Mouse (Mus musculus) liver, adult 2 months (tissue): Measurements from ENCODE around the gene Sec14l3. TPM values are rescaled to one million over a fixed set of nuclear protein-coding genes. Genes with fewer than 3 reads are reported as not detected.

ENCODE experiments used
- DNase-seq: peaks from one replicate; pipeline ENCODE4 v3.0.0-alpha.2; 2011; ENCODE audit warnings: low read depth, low spot score; ENCODE audit errors: extremely low read depth
- H3K27ac ChIP-seq: fragments of 200-500 bp; replicated peaks from 2 replicates; pipeline ENCODE4 v1.5.1; 2012; ENCODE audit warnings: low read depth, mild to moderate bottlenecking, control low read depth, inconsistent platforms, low read length; ENCODE audit not compliant: insufficient read depth
- H3K27me3 ChIP-seq: fragments of 200-500 bp; 2 replicates; pipeline ENCODE4 v1.6.1; 2012; ENCODE audit warnings: mild to moderate bottlenecking, moderate library complexity, low read length, inconsistent platforms; ENCODE audit not compliant: control insufficient read depth, insufficient read depth
- H3K36me3 ChIP-seq: fragments of 200-500 bp; 2 replicates; pipeline ENCODE4 v1.6.1; 2012; ENCODE audit warnings: low read length, inconsistent platforms; ENCODE audit not compliant: control insufficient read depth, insufficient read depth
- H3K4me1 ChIP-seq: fragments of 200-500 bp; 2 replicates; pipeline ENCODE4 v1.6.1; 2011; ENCODE audit warnings: low read length; ENCODE audit not compliant: control insufficient read depth, insufficient read depth
- H3K4me3 ChIP-seq: fragments of 200-500 bp; 2 replicates; pipeline ENCODE4 v1.5.1; 2011; ENCODE audit warnings: low read depth, mild to moderate bottlenecking, control low read depth, low read length, moderate library complexity; ENCODE audit not compliant: insufficient read depth
- H3K79me2 ChIP-seq: fragments of 200-500 bp; 2 replicates; pipeline ENCODE4 v1.6.1; 2012; ENCODE audit warnings: inconsistent platforms, mild to moderate bottlenecking, low read length, moderate library complexity; ENCODE audit not compliant: control insufficient read depth, insufficient read depth
- H3K9ac ChIP-seq: fragments of 200-500 bp; 2 replicates; pipeline ENCODE4 v1.6.1; 2012; ENCODE audit warnings: low read depth, mild to moderate bottlenecking, control low read depth, inconsistent platforms, low read length
- CTCF ChIP-seq: fragments of 200-500 bp; IDR thresholded peaks from 2 replicates; pipeline ENCODE4 v1.5.1; 2011; ENCODE audit warnings: low read depth, low read length, control low read depth
- POLR2A ChIP-seq: fragments of 200-500 bp; IDR thresholded peaks from 2 replicates; pipeline ENCODE4 v1.6.1; 2011; ENCODE audit warnings: low read length, control low read depth; ENCODE audit not compliant: insufficient read depth; ENCODE audit errors: extremely low read depth
- WGBS: fragments of 180-500 bp; shearing (Covaris S2); methylation state at CpG from one replicate; pipeline ENCODE4 v1.1.7; 2018; 5-methylcytosine and 5-hydroxymethylcytosine counted together
- polyA plus RNA-seq: library from polyadenylated mRNA; depleted of rRNA; stranded (reverse); fragments of >200 nt; gene quantifications from 2 replicates; pipeline ENCODE4 v1.2.3, GENCODE M21; 2012
- total RNA-seq: library from RNA; depleted of rRNA; stranded (reverse); fragments of >200 nt; gene quantifications from 2 replicates; pipeline ENCODE4 v1.2.3, GENCODE M21; 2014

The Sec14l3 gene
- total and polyA plus RNA-seq, 2 experiments = not detected

DNA sequence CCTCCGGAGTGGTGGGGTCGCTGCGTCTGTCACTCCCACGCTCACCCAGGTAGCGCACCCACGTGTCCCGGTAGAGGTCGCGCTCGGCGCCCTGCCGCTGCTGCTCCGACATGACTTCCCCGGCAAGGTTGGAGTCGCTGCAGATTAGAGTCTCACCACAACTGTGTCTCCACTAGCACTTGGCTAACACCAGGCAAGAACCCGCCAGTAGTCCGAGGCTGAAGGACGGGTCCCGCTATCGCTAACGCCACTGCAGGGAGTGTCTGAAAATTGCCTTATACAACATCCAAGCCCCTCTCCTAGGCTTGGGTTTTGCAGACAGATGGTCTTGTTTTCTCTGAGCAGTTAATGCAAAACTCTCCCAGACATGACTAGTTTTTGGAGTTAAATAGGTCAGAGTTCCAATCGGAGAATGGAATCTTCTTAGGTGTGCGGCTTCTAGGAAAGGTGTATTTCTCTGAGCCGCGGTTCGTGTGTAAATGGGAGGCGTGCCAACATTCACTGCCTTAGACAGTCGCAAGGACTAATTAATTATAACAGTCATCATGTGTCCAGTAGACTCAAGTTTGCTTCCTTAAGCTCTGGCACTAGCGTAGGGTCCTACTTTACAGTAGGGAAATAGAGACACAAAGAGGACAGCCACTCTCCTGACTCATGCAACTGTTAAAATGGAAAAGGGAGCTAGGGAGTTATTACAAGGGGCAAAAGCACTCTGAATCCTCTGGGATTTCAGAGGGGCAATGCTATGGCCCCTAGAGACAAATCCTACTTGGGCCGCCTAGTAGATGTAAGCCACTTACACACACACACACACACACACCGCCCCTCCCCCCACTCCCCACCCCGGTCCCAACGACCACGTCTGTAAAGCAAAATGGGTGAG lies 30.8 kb downstream of the Sec14l3 start, which contains the start of gene Mtfp1:
Gene Mtfp1 (minus strand): TSS at position 275 of the 883 bp plus-strand sequence.
- Histone ChIP-seq H3K4me1 (peaks cover 12% of the 10 kb centered on the region), H3K9ac (peak within 1 kb of the TSS; percentile 74), H3K79me2 (no peaks in the 10 kb centered on the region), H3K36me3 (peaks cover 39% of the 10 kb centered on the region), H3K27me3 (no peaks in the 10 kb centered on the region), H3K27ac (peak within 1 kb of the TSS; percentile 91), H3K4me3 (peak within 1 kb of the TSS; percentile 76)
- DNase-seq = peak; percentile 77
- TF ChIP-seq CTCF (peak; percentile 15; the same call in 1 of the 2 replicates), POLR2A (peak; percentile 37; the same call in 1 of the 2 replicates)
- WGBS = 3% methylated on average over 34 of the region's 34 CpGs

DNA sequence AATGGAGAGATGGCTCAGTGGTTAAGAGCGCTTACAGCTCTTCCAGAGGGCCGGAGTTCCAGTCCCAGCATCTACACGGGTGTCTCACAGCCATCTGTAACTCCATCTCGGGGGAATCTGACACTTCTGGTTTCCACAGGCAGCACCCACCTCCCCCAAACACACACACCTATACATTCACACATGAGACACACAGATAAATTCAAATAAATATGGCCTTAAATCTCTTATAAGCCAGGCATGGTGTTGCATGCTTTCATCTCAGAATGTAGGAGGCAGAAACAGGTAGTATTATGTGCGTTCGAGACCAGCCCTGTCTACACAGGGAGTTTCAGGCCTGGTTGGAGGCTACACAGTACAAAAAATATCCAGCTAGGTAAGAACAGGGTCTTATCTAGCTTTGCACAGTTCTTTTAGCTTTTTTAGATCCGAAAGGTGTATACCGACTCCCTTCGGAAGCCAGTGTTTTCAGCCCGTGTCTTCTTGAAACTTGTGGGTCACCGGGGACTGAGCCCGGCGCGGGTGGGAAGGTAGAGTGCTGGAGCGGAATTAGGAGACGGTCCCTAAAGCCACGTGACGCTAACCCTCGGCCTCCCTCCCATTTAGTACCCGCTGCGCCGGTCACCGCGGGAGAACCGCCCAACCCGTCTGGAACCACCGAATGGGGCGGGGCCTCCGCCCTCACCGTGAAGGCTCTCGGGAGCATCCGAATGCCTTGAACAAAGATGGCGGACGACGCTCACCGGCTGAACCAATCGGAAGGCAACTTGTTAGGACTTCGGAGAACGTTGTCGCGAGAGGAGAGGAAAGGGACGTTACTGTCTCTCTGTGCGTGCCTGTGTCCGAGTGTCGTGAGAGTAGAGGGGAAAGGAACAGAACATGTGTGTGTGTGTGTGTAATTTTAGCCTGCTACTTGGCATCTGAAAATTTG lies 31.7 kb downstream of the Sec14l3 start:
- Histone ChIP-seq H3K27me3 (no peaks in the 10 kb centered on the region), H3K79me2 (no peaks in the 10 kb centered on the region), H3K4me3 (peak overlapping the region; percentile 42), H3K27ac (peak overlapping the region; percentile 86), H3K9ac (peak overlapping the region; percentile 74), H3K36me3 (peaks cover 36% of the 10 kb centered on the region), H3K4me1 (peaks cover 12% of the 10 kb centered on the region)
- WGBS = 2% methylated on average over 45 of the region's 45 CpGs
- 0 out of 2 replicates have a peak, but pooled peaks have one; percentile 26 for TF ChIP-seq POLR2A
- no peak for TF ChIP-seq CTCF
- peak; percentile 94 for DNase-seq

DNA sequence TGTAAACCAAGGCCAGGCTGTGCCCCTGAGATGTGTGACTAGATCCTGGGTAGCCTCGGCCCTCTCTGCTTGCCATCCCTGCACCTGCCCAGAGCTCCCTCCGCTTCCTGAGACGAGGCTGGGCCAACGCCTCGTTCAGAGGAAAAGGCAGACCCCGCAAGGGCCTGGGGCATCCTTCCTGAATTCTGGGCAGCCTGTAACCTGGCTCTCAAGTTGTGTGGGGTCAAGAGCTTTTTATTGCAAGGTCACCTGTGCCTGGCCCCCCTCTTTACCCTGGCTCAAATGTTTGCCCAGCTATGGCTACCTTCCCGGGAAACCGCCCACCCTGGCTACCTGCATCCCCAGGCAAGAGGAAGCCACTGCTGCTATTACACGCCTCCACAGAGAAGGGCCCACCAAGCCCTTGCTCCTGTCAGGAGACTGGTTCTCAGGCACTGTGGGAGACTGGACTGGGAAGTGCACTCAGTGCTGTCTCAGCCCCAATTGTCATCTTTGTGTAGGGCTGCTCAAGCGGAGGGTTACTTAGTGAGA lies 32.5 kb downstream of the Sec14l3 start:
- Histone ChIP-seq H3K4me1 (peaks cover 12% of the 10 kb centered on the region), H3K4me3 (peak overlapping the region; percentile 42), H3K9ac (peak overlapping the region; percentile 40), H3K27me3 (no peaks in the 10 kb centered on the region), H3K79me2 (no peaks in the 10 kb centered on the region), H3K36me3 (peaks cover 37% of the 10 kb centered on the region), H3K27ac (peak overlapping the region; percentile 16)
- no peak for TF ChIP-seq POLR2A
- no peak for TF ChIP-seq CTCF
- DNase-seq = no peak
- 35% methylated on average over 10 of the region's 10 CpGs for WGBS

DNA sequence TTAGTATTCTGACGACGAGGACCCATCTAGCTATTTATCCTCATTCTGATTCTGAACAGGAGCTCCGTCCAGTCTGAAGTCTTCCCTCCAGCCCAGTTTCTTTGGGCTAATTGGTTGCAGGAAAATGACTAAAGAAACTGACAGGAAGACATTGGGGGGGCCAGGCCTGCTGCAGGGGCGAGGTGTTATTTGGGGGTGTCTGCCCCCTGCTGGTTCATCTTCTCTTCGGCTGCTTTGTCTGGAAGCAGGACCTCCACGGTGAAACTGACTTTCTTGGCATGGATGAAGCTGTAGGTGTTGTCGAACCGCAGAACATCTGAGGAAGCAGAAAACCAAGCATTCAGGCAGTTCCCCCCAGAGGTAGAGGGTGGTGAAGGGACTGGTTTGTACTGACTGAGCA lies 33.5 kb downstream of the Sec14l3 start:
- Histone ChIP-seq H3K36me3 (peaks cover 41% of the 10 kb centered on the region), H3K9ac (no peak overlapping the region), H3K4me3 (no peak overlapping the region), H3K27me3 (no peaks in the 10 kb centered on the region), H3K4me1 (peaks cover 9% of the 10 kb centered on the region), H3K79me2 (no peaks in the 10 kb centered on the region), H3K27ac (no peak overlapping the region)
- DNase-seq = peak; percentile 15
- peak; percentile 35 for TF ChIP-seq CTCF
- TF ChIP-seq POLR2A = no peak
- 63% methylated on average over 8 of the region's 8 CpGs for WGBS

- no peak overlapping the region for H3K27ac ChIP-seq
- WGBS = 69% methylated on average over 7 of the region's 7 CpGs
- no peaks in the 10 kb centered on the region for H3K79me2 ChIP-seq
- TF ChIP-seq POLR2A (no peak), CTCF (no peak)
- peaks cover 5% of the 10 kb centered on the region for H3K4me1 ChIP-seq
- no peak for DNase-seq
- no peak overlapping the region for H3K9ac ChIP-seq
- no peak overlapping the region for H3K4me3 ChIP-seq
- no peaks in the 10 kb centered on the region for H3K27me3 ChIP-seq
- H3K36me3 ChIP-seq = peaks cover 48% of the 10 kb centered on the region
Measured at GRCm38 (mm10) chr11:4098816-4099215, 34.2 kb downstream of the Sec14l3 start.
